Mouse (Mus musculus) lung, postnatal 0 days (tissue): ENCODE measurements at regions not wholly inside any gene's neighbourhood (a gene's known extent, or its start where the extent isn't known, plus 50 kb on each side); places are given as distances from the start of the nearest gene placed in this dataset.

Experiments
- ATAC-seq: fragments of 200-750 bp; cut with Nextera tagmentation; 2 replicates; pipeline ENCODE4 v1.8.0; 2017; ENCODE audit warnings: moderate library complexity
- DNase-seq: peaks from one replicate; pipeline ENCODE4 v3.0.0-alpha.2; 2016; ENCODE audit warnings: low spot score
- H3K27ac ChIP-seq: fragments of 300-500 bp; sonication (generic); 2 replicates; pipeline ENCODE4 v1.5.1; 2014; ENCODE audit warnings: antibody characterized with exemption, mild to moderate bottlenecking, low read length, mixed read lengths
- H3K27me3 ChIP-seq: fragments of 300-500 bp; sonication (generic); replicated peaks from 2 replicates; pipeline ENCODE4 v1.6.1; 2014; ENCODE audit warnings: low read length, mixed read lengths; ENCODE audit not compliant: insufficient read depth
- H3K36me3 ChIP-seq: fragments of 300-500 bp; sonication (generic); 2 replicates; pipeline ENCODE4 v1.6.1; 2014; ENCODE audit warnings: low read length, mixed read lengths; ENCODE audit not compliant: insufficient read depth
- H3K4me1 ChIP-seq: fragments of 300-500 bp; sonication (generic); 2 replicates; pipeline ENCODE4 v1.6.1; 2014; ENCODE audit warnings: antibody characterized with exemption, low read depth, low read length, mixed read lengths; ENCODE audit not compliant: insufficient read depth
- H3K4me2 ChIP-seq: fragments of 300-500 bp; sonication (generic); replicated peaks from 2 replicates; pipeline ENCODE4 v1.6.1; 2014; ENCODE audit warnings: low read depth, mild to moderate bottlenecking, low read length, moderate library complexity, mixed read lengths
- H3K4me3 ChIP-seq: fragments of 300-500 bp; sonication (generic); 2 replicates; pipeline ENCODE4 v1.5.1; 2014; ENCODE audit warnings: low read depth, low read length
- H3K9ac ChIP-seq: fragments of 300-500 bp; sonication (generic); replicated peaks from 2 replicates; pipeline ENCODE4 v1.6.1; 2014; ENCODE audit warnings: low read depth, mild to moderate bottlenecking
- H3K9me3 ChIP-seq: fragments of 300-500 bp; sonication (generic); 2 replicates; pipeline ENCODE4 v1.6.1; 2016; ENCODE audit warnings: low read length, mixed read lengths
- CTCF ChIP-seq: IDR thresholded peaks from 2 replicates; pipeline ENCODE4 v1.5.1; 2016; ENCODE audit warnings: antibody characterized with exemption, mild to moderate bottlenecking
- EP300 ChIP-seq: IDR thresholded peaks from 2 replicates; pipeline ENCODE4 v1.6.1; 2016; ENCODE audit warnings: antibody characterized with exemption, mild to moderate bottlenecking, control low read depth
- WGBS: fragments of 180-500 bp; shearing (Covaris S2); extraction: QIAGEN DNeasy Blood & Tissue Kit; methylation state at CpG from one replicate; pipeline ENCODE4 v1.1.7; 2014; 5-methylcytosine and 5-hydroxymethylcytosine counted together

GRCm38 (mm10) chr7:74844306-74844929, 289.8 kb upstream of the Slco3a1 start:
- Histone ChIP-seq H3K27me3 (no peaks in the 10 kb centered on the region), H3K4me1 (no peaks in the 10 kb centered on the region), H3K4me2 (no peak overlapping the region), H3K9ac (no peak overlapping the region), H3K4me3 (no peak overlapping the region), H3K9me3 (no peaks in the 10 kb centered on the region), H3K27ac (no peak overlapping the region), H3K36me3 (no peaks in the 10 kb centered on the region)
- no peak for TF ChIP-seq EP300
- no peak for TF ChIP-seq CTCF
- DNase-seq: no peak
- no peak for ATAC-seq
- 54% methylated on average over 6 of the region's 6 CpGs for WGBS

- Histone ChIP-seq H3K27me3 (no peaks in the 10 kb centered on the region), H3K4me3 (no peak overlapping the region), H3K4me1 (no peaks in the 10 kb centered on the region), H3K9me3 (no peaks in the 10 kb centered on the region), H3K4me2 (no peak overlapping the region), H3K36me3 (no peaks in the 10 kb centered on the region), H3K9ac (no peak overlapping the region), H3K27ac (no peak overlapping the region)
- DNase-seq (peak; percentile 14), ATAC-seq (no peak)
- 30% methylated on average over 2 of the region's 2 CpGs for WGBS
- TF ChIP-seq CTCF (no peak), EP300 (no peak)
These were observed 268.7 kb upstream of the Slco3a1 start for GRCm38 (mm10) chr7:74823286-74823685.

- no peak overlapping the region for H3K4me2 ChIP-seq
- no peaks in the 10 kb centered on the region for H3K9me3 ChIP-seq
- TF ChIP-seq EP300 (no peak), CTCF (no peak)
- no peaks in the 10 kb centered on the region for H3K36me3 ChIP-seq
- 26% methylated on average over 1 of the region's 1 CpGs for WGBS
- no peaks in the 10 kb centered on the region for H3K4me1 ChIP-seq
- DNase-seq (no peak), ATAC-seq (no peak)
- no peak overlapping the region for H3K4me3 ChIP-seq
- H3K27me3 ChIP-seq: no peaks in the 10 kb centered on the region
- H3K27ac ChIP-seq: no peak overlapping the region
- H3K9ac ChIP-seq: no peak overlapping the region
These were observed 238.7 kb upstream of the Slco3a1 start for GRCm38 (mm10) chr7:74793241-74793640.

- Histone ChIP-seq H3K9me3 (no peaks in the 10 kb centered on the region), H3K4me2 (no peak overlapping the region), H3K4me3 (no peak overlapping the region), H3K27me3 (no peaks in the 10 kb centered on the region), H3K27ac (no peak overlapping the region), H3K9ac (no peak overlapping the region), H3K4me1 (no peaks in the 10 kb centered on the region), H3K36me3 (no peaks in the 10 kb centered on the region)
- TF ChIP-seq CTCF (no peak), EP300 (no peak)
- WGBS: 56% methylated on average over 1 of the region's 1 CpGs
- no peak for ATAC-seq
- DNase-seq: peak; percentile 8
These were observed 234.1 kb upstream of the Slco3a1 start for GRCm38 (mm10) chr7:74788696-74789095.

GRCm38 (mm10) chr7:74771435-74772406, 217.1 kb upstream of the Slco3a1 start:
- 83% methylated on average over 9 of the region's 9 CpGs for WGBS
- no peaks in the 10 kb centered on the region for H3K9me3 ChIP-seq
- ATAC-seq (no peak), DNase-seq (no peak)
- H3K4me3 ChIP-seq: no peak overlapping the region
- no peaks in the 10 kb centered on the region for H3K27me3 ChIP-seq
- no peak overlapping the region for H3K4me2 ChIP-seq
- H3K27ac ChIP-seq: no peak overlapping the region
- H3K36me3 ChIP-seq: no peaks in the 10 kb centered on the region
- H3K9ac ChIP-seq: no peak overlapping the region
- H3K4me1 ChIP-seq: no peaks in the 10 kb centered on the region
- TF ChIP-seq EP300 (no peak), CTCF (no peak)

- no peak for DNase-seq
- Histone ChIP-seq H3K27ac (no peak overlapping the region), H3K27me3 (no peaks in the 10 kb centered on the region), H3K9ac (no peak overlapping the region), H3K36me3 (no peaks in the 10 kb centered on the region), H3K9me3 (no peaks in the 10 kb centered on the region), H3K4me3 (no peak overlapping the region), H3K4me1 (no peaks in the 10 kb centered on the region), H3K4me2 (no peak overlapping the region)
- no peak for ATAC-seq
- TF ChIP-seq CTCF (no peak), EP300 (no peak)
- 72% methylated on average over 4 of the region's 4 CpGs for WGBS
These were observed 212.0 kb upstream of the Slco3a1 start for GRCm38 (mm10) chr7:74766550-74766949.
